Mouse (Mus musculus) midbrain, embryonic 13.5 days (tissue): ENCODE measurements around the gene Ablim1. TPM values are rescaled to one million over a fixed set of nuclear protein-coding genes. Genes with fewer than 3 reads are reported as not detected.
A peak's percentile ranks its signal among the peaks of the same experiment; 100 is the strongest.
"Not testable (repeated sequence)": the region's sequence is repeated elsewhere in the genome, so short reads cannot be mapped to it uniquely, and the experiment has no call there.

ENCODE experiments used
- ATAC-seq: fragments of 200-750 bp; cut with Nextera tagmentation; 2 replicates; pipeline ENCODE4 v1.8.0; 2017; ENCODE audit warnings: mild to moderate bottlenecking, moderate TSS enrichment, moderate library complexity
- H3K27ac ChIP-seq: fragments of 300-500 bp; sonication (generic); 2 replicates; pipeline ENCODE4 v1.5.1; 2015; ENCODE audit warnings: inconsistent platforms, mild to moderate bottlenecking, moderate library complexity
- H3K27me3 ChIP-seq: fragments of 300-500 bp; sonication (generic); 2 replicates; pipeline ENCODE4 v1.6.1; 2015; ENCODE audit warnings: mild to moderate bottlenecking, inconsistent platforms
- H3K36me3 ChIP-seq: fragments of 300-500 bp; sonication (generic); 2 replicates; pipeline ENCODE4 v1.6.1; 2015; ENCODE audit warnings: mild to moderate bottlenecking, inconsistent platforms
- H3K4me1 ChIP-seq: fragments of 300-500 bp; sonication (generic); replicated peaks from 2 replicates; pipeline ENCODE4 v1.6.1; 2015; ENCODE audit warnings: inconsistent platforms
- H3K4me2 ChIP-seq: fragments of 300-500 bp; sonication (generic); replicated peaks from 2 replicates; pipeline ENCODE4 v1.6.1; 2015; ENCODE audit warnings: moderate library complexity, mild to moderate bottlenecking, inconsistent platforms
- H3K4me3 ChIP-seq: fragments of 300-500 bp; sonication (generic); replicated peaks from 2 replicates; pipeline ENCODE4 v1.5.1; 2015; ENCODE audit warnings: mild to moderate bottlenecking, inconsistent platforms
- H3K9ac ChIP-seq: fragments of 300-500 bp; sonication (generic); replicated peaks from 2 replicates; pipeline ENCODE4 v1.6.1; 2015; ENCODE audit warnings: mild to moderate bottlenecking, inconsistent platforms
- H3K9me3 ChIP-seq: fragments of 300-500 bp; sonication (generic); 2 replicates; pipeline ENCODE4 v1.6.1; 2016; ENCODE audit warnings: mild to moderate bottlenecking, inconsistent platforms
- WGBS: fragments of 180-500 bp; shearing (Covaris S2); methylation state at CpG from one replicate; pipeline ENCODE4 v1.1.7; 2015; 5-methylcytosine and 5-hydroxymethylcytosine counted together
- polyA plus RNA-seq: library from polyadenylated mRNA; unstranded; fragments of >200 nt; fragmentation: Nextera tagmentation; extraction: Ambion mirVana; gene quantifications from 2 replicates; pipeline ENCODE4 v1.2.1, GENCODE M21; 2015

Gene Ablim1
- polyA plus RNA-seq, 1 experiment from 2014 or later: 34.4 TPM

- ATAC-seq: no peak
- Histone ChIP-seq H3K27me3 (no peaks in the 10 kb centered on the region), H3K4me1 (peaks cover 9% of the 10 kb centered on the region), H3K4me3 (no peak overlapping the region), H3K27ac (peak overlapping the region; percentile 27; the same call in 1 of the 2 replicates), H3K4me2 (no peak overlapping the region), H3K9ac (0 out of 2 replicates have a peak overlapping the region, but pooled peaks have one; percentile 8), H3K36me3 (0 out of 2 replicates have a peak, but pooled peaks cover 3% of the 10 kb centered on the region), H3K9me3 (no peaks in the 10 kb centered on the region)
- WGBS: 29% methylated on average over 6 of the region's 6 CpGs
Observed at GRCm38 (mm10) chr19:57147746-57148145, 167.0 kb downstream of the Ablim1 start.

GRCm38 (mm10) chr19:57146936-57147335 is 167.8 kb downstream of the Ablim1 start:
- ATAC-seq: no peak
- Histone ChIP-seq H3K9me3 (no peaks in the 10 kb centered on the region), H3K4me3 (no peak overlapping the region), H3K4me2 (no peak overlapping the region), H3K4me1 (peaks cover 3% of the 10 kb centered on the region; the same call in 1 of the 2 replicates), H3K36me3 (0 out of 2 replicates have a peak, but pooled peaks cover 3% of the 10 kb centered on the region), H3K27ac (no peak overlapping the region), H3K27me3 (no peaks in the 10 kb centered on the region), H3K9ac (no peak overlapping the region)
- WGBS: 59% methylated on average over 6 of the region's 6 CpGs

GRCm38 (mm10) chr19:57143646-57144045 is 171.1 kb downstream of the Ablim1 start:
- no peaks in the 10 kb centered on the region for H3K27me3 ChIP-seq
- WGBS: 95% methylated on average over 3 of the region's 3 CpGs
- no peaks in the 10 kb centered on the region for H3K9me3 ChIP-seq
- 0 out of 2 replicates have a peak, but pooled peaks cover 3% of the 10 kb centered on the region for H3K36me3 ChIP-seq
- H3K27ac ChIP-seq: no peak overlapping the region
- 0 out of 2 replicates have a peak, but pooled peaks cover 3% of the 10 kb centered on the region for H3K4me1 ChIP-seq
- H3K4me3 ChIP-seq: no peak overlapping the region
- no peak for ATAC-seq
- no peak overlapping the region for H3K4me2 ChIP-seq
- no peak overlapping the region for H3K9ac ChIP-seq

GRCm38 (mm10) chr19:57141756-57142461 is 172.8 kb downstream of the Ablim1 start:
- no peak for ATAC-seq
- no peak overlapping the region for H3K4me2 ChIP-seq
- H3K27ac ChIP-seq: no peak overlapping the region
- H3K4me1 ChIP-seq: no peaks in the 10 kb centered on the region; the same call in 1 of the 2 replicates
- H3K27me3 ChIP-seq: no peaks in the 10 kb centered on the region
- no peaks in the 10 kb centered on the region for H3K9me3 ChIP-seq
- H3K36me3 ChIP-seq: 0 out of 2 replicates have a peak, but pooled peaks cover 3% of the 10 kb centered on the region
- WGBS: 84% methylated on average over 10 of the region's 10 CpGs
- H3K4me3 ChIP-seq: no peak overlapping the region
- no peak overlapping the region for H3K9ac ChIP-seq

GRCm38 (mm10) chr19:57140874-57141273 is 173.8 kb downstream of the Ablim1 start:
- no peaks in the 10 kb centered on the region for H3K9me3 ChIP-seq
- no peaks in the 10 kb centered on the region; the same call in 1 of the 2 replicates for H3K4me1 ChIP-seq
- H3K9ac ChIP-seq: no peak overlapping the region
- H3K4me2 ChIP-seq: no peak overlapping the region
- WGBS: 69% methylated on average over 1 of the region's 1 CpGs
- no peak overlapping the region for H3K27ac ChIP-seq
- H3K36me3 ChIP-seq: 0 out of 2 replicates have a peak, but pooled peaks cover 3% of the 10 kb centered on the region
- H3K27me3 ChIP-seq: no peaks in the 10 kb centered on the region
- no peak overlapping the region for H3K4me3 ChIP-seq
- no peak for ATAC-seq

GRCm38 (mm10) chr19:57140071-57140470 is 174.6 kb downstream of the Ablim1 start:
- no peaks in the 10 kb centered on the region for H3K9me3 ChIP-seq
- H3K4me3 ChIP-seq: no peak overlapping the region
- H3K4me1 ChIP-seq: peaks cover under 1% of the 10 kb centered on the region; the same call in 1 of the 2 replicates
- no peak for ATAC-seq
- 0 out of 2 replicates have a peak, but pooled peaks cover 3% of the 10 kb centered on the region for H3K36me3 ChIP-seq
- no peak overlapping the region for H3K9ac ChIP-seq
- H3K27me3 ChIP-seq: no peaks in the 10 kb centered on the region
- 79% methylated on average over 6 of the region's 7 CpGs for WGBS
- no peak overlapping the region for H3K4me2 ChIP-seq
- H3K27ac ChIP-seq: no peak overlapping the region

GRCm38 (mm10) chr19:57138909-57139617 is 175.7 kb downstream of the Ablim1 start:
- Histone ChIP-seq H3K4me3 (no peak overlapping the region), H3K9me3 (no peaks in the 10 kb centered on the region), H3K4me1 (peaks cover 11% of the 10 kb centered on the region), H3K9ac (no peak overlapping the region), H3K36me3 (0 out of 2 replicates have a peak, but pooled peaks cover under 1% of the 10 kb centered on the region), H3K4me2 (no peak overlapping the region), H3K27ac (no peak overlapping the region), H3K27me3 (no peaks in the 10 kb centered on the region)
- WGBS: 80% methylated on average over 13 of the region's 13 CpGs
- no peak for ATAC-seq

GRCm38 (mm10) chr19:57138469-57138868 is 176.2 kb downstream of the Ablim1 start:
- H3K4me2 ChIP-seq: no peak overlapping the region
- H3K27ac ChIP-seq: no peak overlapping the region
- 70% methylated on average over 6 of the region's 6 CpGs for WGBS
- no peaks in the 10 kb centered on the region for H3K27me3 ChIP-seq
- H3K9me3 ChIP-seq: no peaks in the 10 kb centered on the region
- ATAC-seq: no peak
- H3K4me3 ChIP-seq: no peak overlapping the region
- no peaks in the 10 kb centered on the region for H3K36me3 ChIP-seq
- no peak overlapping the region for H3K9ac ChIP-seq
- peaks cover 16% of the 10 kb centered on the region for H3K4me1 ChIP-seq

GRCm38 (mm10) chr19:57138045-57138444 is 176.7 kb downstream of the Ablim1 start:
- Histone ChIP-seq H3K4me2 (no peak overlapping the region), H3K4me1 (peaks cover 20% of the 10 kb centered on the region), H3K9ac (no peak overlapping the region), H3K27me3 (no peaks in the 10 kb centered on the region), H3K27ac (no peak overlapping the region), H3K4me3 (no peak overlapping the region), H3K9me3 (no peaks in the 10 kb centered on the region), H3K36me3 (no peaks in the 10 kb centered on the region)
- no peak for ATAC-seq

GRCm38 (mm10) chr19:57136228-57136627 is 178.5 kb downstream of the Ablim1 start:
- Histone ChIP-seq H3K27me3 (no peaks in the 10 kb centered on the region), H3K27ac (no peak overlapping the region), H3K9me3 (no peaks in the 10 kb centered on the region), H3K9ac (no peak overlapping the region), H3K4me3 (no peak overlapping the region), H3K4me2 (no peak overlapping the region), H3K4me1 (peaks cover 20% of the 10 kb centered on the region), H3K36me3 (no peaks in the 10 kb centered on the region)
- WGBS: 31% methylated on average over 7 of the region's 7 CpGs
- ATAC-seq: peak; percentile 46; the same call in 1 of the 2 replicates

GRCm38 (mm10) chr19:57135654-57136053 is 179.1 kb downstream of the Ablim1 start:
- H3K4me1 ChIP-seq: peaks cover 20% of the 10 kb centered on the region
- not testable (repeated sequence) for H3K4me3 ChIP-seq, H3K9ac ChIP-seq, H3K4me2 ChIP-seq, H3K27me3 ChIP-seq, H3K36me3 ChIP-seq, H3K9me3 ChIP-seq
- peak overlapping the region; percentile 52; the same call in 1 of the 2 replicates for H3K27ac ChIP-seq
- 93% methylated on average over 6 of the region's 6 CpGs for WGBS
- 0 out of 2 replicates have a peak, but pooled peaks have one; percentile 9 for ATAC-seq
